ENCODE assay signal across 16 mouse cellular contexts in genomic region chr6:72918510-72919033, GRCm38 (mm10).
"Had no signal": no experiment of that assay in that cellular context is flagged by ENCODE, and none has a peak within 500 bp of the region (broad histone marks: within the 10 kb centered on the region; RNA-seq: fewer than 3 reads in every experiment).

No protein-coding gene starts in this region.

- DNase-seq: lung, adult 18-20 months; lung, embryonic 14.5 days; lung, postnatal 10 days; lung, postnatal 36 days; right cerebral cortex, postnatal 14 days; thymus, adult 2 months; thymus, postnatal 25 days; thymus, postnatal 4 days had no signal

- H3K9ac ChIP-seq: lung, embryonic 14.5 days; midbrain, embryonic 13.5 days; midbrain, embryonic 15.5 days; neural tube, embryonic 12.5 days; stomach, embryonic 15.5 days had no signal

- H3K36me3 ChIP-seq: midbrain, embryonic 13.5 days; midbrain, embryonic 15.5 days; neural tube, embryonic 12.5 days; stomach, embryonic 15.5 days had no signal

- H3K27ac ChIP-seq: macrophage; midbrain, embryonic 13.5 days; midbrain, embryonic 15.5 days; neural tube, embryonic 12.5 days; stomach, embryonic 15.5 days; stomach, postnatal 0 days had no signal

- H3K4me1 ChIP-seq: midbrain, embryonic 13.5 days; midbrain, embryonic 15.5 days; neural tube, embryonic 12.5 days; stomach, embryonic 15.5 days had no signal

- H3K4me2 ChIP-seq: lung, embryonic 14.5 days; midbrain, embryonic 11.5 days; midbrain, embryonic 13.5 days; midbrain, embryonic 15.5 days; neural tube, embryonic 12.5 days; stomach, embryonic 15.5 days had no signal

- H3K9me3 ChIP-seq: midbrain, embryonic 13.5 days; midbrain, embryonic 15.5 days; neural tube, embryonic 12.5 days; stomach, embryonic 15.5 days had no signal

- H3K27me3 ChIP-seq: midbrain, embryonic 13.5 days; midbrain, embryonic 15.5 days; neural tube, embryonic 12.5 days; stomach, embryonic 15.5 days had no signal

- ATAC-seq: midbrain, embryonic 13.5 days; midbrain, embryonic 15.5 days had no signal

- H3K4me3 ChIP-seq: megakaryocyte, embryonic 14.5 days; midbrain, embryonic 13.5 days; midbrain, embryonic 15.5 days; neural tube, embryonic 12.5 days; stomach, embryonic 15.5 days had no signal
